Mouse (Mus musculus) kidney, adult 2 months (tissue): ENCODE results near the gene 7530416G11Rik.

ENCODE experiments used
- CTCF ChIP-seq: fragments of 200-500 bp; conservative IDR thresholded peaks from 2 replicates; pipeline ENCODE4 v1.5.1; 2011; ENCODE audit warnings: low read depth, mild to moderate bottlenecking, control low read depth, low read length, moderate library complexity, mixed read lengths; ENCODE audit not compliant: insufficient read depth, insufficient read length
- POLR2A ChIP-seq: fragments of 200-500 bp; IDR thresholded peaks from one replicate; pipeline ENCODE4 v1.6.1; 2011; ENCODE audit warnings: low read depth, low read length, control low read depth

- TF ChIP-seq CTCF (no peak), POLR2A (no peak)
Measured at GRCm38 (mm10) chr15:85506680-85507079, 3.7 kb upstream of the 7530416G11Rik start.
